Mouse (Mus musculus) ES-E14 (cell line): ENCODE measurements around the gene Ylpm1. TPM values are rescaled to one million over a fixed set of nuclear protein-coding genes. Genes with fewer than 3 reads are reported as not detected.

Source experiments
- DNase-seq: peaks from one replicate; pipeline ENCODE4 v3.0.0-alpha.2; 2013; ENCODE audit warnings: low read depth, low spot score
- H3K27ac ChIP-seq: 2 replicates; pipeline ENCODE4 v1.5.1; 2012; ENCODE audit warnings: low read depth, mild to moderate bottlenecking, low read length, moderate library complexity, mixed read lengths; ENCODE audit not compliant: poor library complexity, insufficient read depth, severe bottlenecking
- H3K36me3 ChIP-seq: 2 replicates; pipeline ENCODE4 v1.6.1; 2012; ENCODE audit warnings: mild to moderate bottlenecking, low read length, moderate library complexity, mixed read lengths; ENCODE audit not compliant: control insufficient read depth, poor library complexity, insufficient read depth, severe bottlenecking
- H3K4me1 ChIP-seq, 2 experiments: fragments of 150-350 bp in 1 of 2; sonication (generic) in 1 of 2; 2 replicates each; pipeline ENCODE4 v1.6.1; 2012; ENCODE audit warnings: low read length in 2 of 2, mild to moderate bottlenecking in 1 of 2, mixed read lengths in 1 of 2; ENCODE audit not compliant: control insufficient read depth in 2 of 2, insufficient read depth in 2 of 2, poor library complexity in 1 of 2
- H3K4me3 ChIP-seq, 2 experiments: fragments of 150-350 bp in 1 of 2; sonication (generic) in 1 of 2; 2 replicates each; pipeline ENCODE4 v1.5.1; 2012; ENCODE audit warnings: low read length in 2 of 2, low read depth in 1 of 2, mild to moderate bottlenecking in 1 of 2, mixed read lengths in 1 of 2; ENCODE audit not compliant: insufficient read depth in 1 of 2, poor library complexity in 1 of 2, severe bottlenecking in 1 of 2
- H3K9ac ChIP-seq: 2 replicates; pipeline ENCODE4 v1.6.1; 2012; ENCODE audit warnings: low read depth, mild to moderate bottlenecking, low read length, mixed read lengths; ENCODE audit not compliant: poor library complexity, insufficient read depth, severe bottlenecking
- H3K9me3 ChIP-seq: fragments of 150-350 bp; sonication (generic); 2 replicates; pipeline ENCODE4 v1.6.1; 2012; ENCODE audit warnings: low read depth, mild to moderate bottlenecking, low read length; ENCODE audit not compliant: control insufficient read depth, insufficient read depth
- CHD2 ChIP-seq: IDR thresholded peaks from 2 replicates; pipeline ENCODE4 v1.6.1; 2014; ENCODE audit warnings: mild to moderate bottlenecking, low read depth, low read length, inconsistent platforms
- HCFC1 ChIP-seq: IDR thresholded peaks from 2 replicates; pipeline ENCODE4 v1.6.1; 2012; ENCODE audit warnings: low read length, inconsistent platforms, borderline replicate concordance; ENCODE audit not compliant: insufficient read depth
- MAFK ChIP-seq: IDR thresholded peaks from 2 replicates; pipeline ENCODE4 v1.6.1; 2014; ENCODE audit warnings: mild to moderate bottlenecking, low read depth, low read length, inconsistent platforms; ENCODE audit not compliant: insufficient read depth
- ZC3H11A ChIP-seq: IDR thresholded peaks from 2 replicates; pipeline ENCODE4 v1.6.1; 2012; ENCODE audit warnings: low read depth, mild to moderate bottlenecking, inconsistent platforms, low read length, borderline replicate concordance
- ZNF384 ChIP-seq: IDR thresholded peaks from 2 replicates; pipeline ENCODE4 v1.6.1; 2012; ENCODE audit warnings: low read depth, low read length, inconsistent platforms
- in situ Hi-C, 2 experiments: fragments of 600-800 bp; cut with MboI; formaldehyde crosslinking; loops; one replicate each; pipeline ENCODE4 v1.15.1; 2025; ENCODE audit warnings: low sequenced_read_pairs in 2 of 2, inconsistent platforms in 1 of 2; ENCODE audit not compliant: unreplicated experiment in 2 of 2
- total RNA-seq: library from RNA; depleted of rRNA; stranded (reverse); fragments of 300-350 nt; gene quantifications from 2 replicates; pipeline ENCODE4 v1.2.3, GENCODE M21; 2012

The Ylpm1 gene
- total RNA-seq, 1 experiment = 38.8 TPM

GRCm38 (mm10) chr12:84969656-84970427, 26.3 kb upstream of the Ylpm1 start:
- H3K4me1 ChIP-seq = no peaks in the 10 kb centered on the region
- no peak overlapping the region for H3K27ac ChIP-seq
- in situ Hi-C loops = no loop called here
- no peak for DNase-seq
- no peak for TF ChIP-seq HCFC1
- TF ChIP-seq ZC3H11A = no peak
- no peak for TF ChIP-seq ZNF384
- no peak for TF ChIP-seq CHD2
- TF ChIP-seq MAFK = no peak
- peak overlapping the region; percentile 94 for H3K4me3 ChIP-seq
- peak overlapping the region; percentile 96 for H3K9ac ChIP-seq
- H3K9me3 ChIP-seq = no peaks in the 10 kb centered on the region
- no peaks in the 10 kb centered on the region; the same call in 1 of the 2 replicates for H3K36me3 ChIP-seq

GRCm38 (mm10) chr12:84970428-84971096, 25.6 kb upstream of the Ylpm1 start, which contains the start of the genes Fcf1 and Arel1:
TSS of gene Fcf1 (plus strand) at chr12:84970897.
TSS of gene Arel1 (minus strand) at chr12:84970900.
- TF ChIP-seq HCFC1 (peak; percentile 33; the same call in 1 of the 2 replicates), CHD2 (no peak)
- H3K36me3 ChIP-seq = peaks cover 4% of the 10 kb centered on the region
- H3K4me3 ChIP-seq = peak within 1 kb of the TSS; percentile 94
- peak within 1 kb of the TSS; percentile 96 for H3K9ac ChIP-seq
- in situ Hi-C loops = no loop called here
- no peaks in the 10 kb centered on the region for H3K4me1 ChIP-seq
- peak; percentile 84 for DNase-seq
- H3K9me3 ChIP-seq = no peaks in the 10 kb centered on the region
- H3K27ac ChIP-seq = no peak within 1 kb of the TSS

- in situ Hi-C loops = no loop called here
- H3K36me3 ChIP-seq = peaks cover 34% of the 10 kb centered on the region
- H3K27ac ChIP-seq = no peak overlapping the region
- peak; percentile 46; the same call in 1 of the 2 replicates for TF ChIP-seq MAFK
- no peak for TF ChIP-seq ZNF384
- TF ChIP-seq CHD2 = no peak
- no peak for TF ChIP-seq ZC3H11A
- no peak for TF ChIP-seq HCFC1
- no peak for DNase-seq
- no peak overlapping the region for H3K4me3 ChIP-seq
- H3K9ac ChIP-seq = no peak overlapping the region
- H3K9me3 ChIP-seq = no peaks in the 10 kb centered on the region
- no peaks in the 10 kb centered on the region for H3K4me1 ChIP-seq
Observed at GRCm38 (mm10) chr12:84979264-84979862, 16.8 kb upstream of the Ylpm1 start.

- Histone ChIP-seq H3K4me1 (no peaks in the 10 kb centered on the region), H3K27ac (no peak overlapping the region), H3K36me3 (no peaks in the 10 kb centered on the region), H3K9ac (no peak overlapping the region), H3K4me3 (no peak overlapping the region), H3K9me3 (no peaks in the 10 kb centered on the region)
- DNase-seq = no peak
- in situ Hi-C loops = no loop called here
- TF ChIP-seq CHD2 = no peak
- no peak for TF ChIP-seq ZC3H11A
Observed at GRCm38 (mm10) chr12:84989456-84989855, 6.7 kb upstream of the Ylpm1 start.
